Mouse (Mus musculus) bone marrow macrophage, adult 2 months (primary cell): Measurements from ENCODE around the gene 4930518I15Rik.

Experiments used
- CTCF ChIP-seq: IDR thresholded peaks from 2 replicates; pipeline ENCODE4 v1.5.1; 2012; ENCODE audit warnings: low read depth, mild to moderate bottlenecking, low read length, moderate library complexity
- POLR2A ChIP-seq: IDR thresholded peaks from 2 replicates; pipeline ENCODE4 v1.6.1; 2012; ENCODE audit warnings: mild to moderate bottlenecking, low read depth, low read length, borderline replicate concordance

DNA sequence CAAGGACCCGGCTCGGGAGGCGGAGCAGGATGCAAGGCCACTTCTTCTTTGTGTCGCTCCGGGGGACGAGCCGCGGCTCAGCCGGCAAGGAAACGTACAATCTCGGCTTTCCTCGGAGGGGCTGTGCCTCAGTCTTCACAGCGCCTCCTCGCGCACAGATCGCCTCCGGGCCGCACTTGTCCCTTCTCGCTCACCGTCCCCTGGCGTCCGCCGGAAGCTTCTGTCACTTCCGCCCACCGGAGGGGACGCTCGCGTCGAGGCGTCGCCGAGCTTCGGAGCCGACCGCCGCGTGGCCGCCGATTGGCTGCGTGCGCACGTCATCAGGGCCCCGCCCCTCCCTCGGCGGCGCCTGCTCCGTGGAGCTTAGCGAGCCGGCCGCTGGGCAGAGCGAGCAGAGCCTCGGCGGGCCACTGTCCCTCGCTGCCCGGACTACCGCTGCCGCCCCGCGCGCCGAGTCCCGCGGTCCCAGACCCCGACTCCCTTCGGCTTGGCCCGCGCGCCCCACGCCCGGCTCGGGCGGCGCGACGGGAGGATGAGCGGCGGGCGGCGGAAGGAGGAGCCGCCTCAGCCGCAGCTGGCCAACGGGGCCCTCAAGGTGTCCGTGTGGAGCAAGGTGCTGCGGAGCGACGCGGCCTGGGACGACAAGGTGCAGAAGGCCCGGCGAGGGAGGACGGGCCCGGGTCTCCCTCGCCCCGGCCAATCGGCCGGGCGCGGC is 5.2 kb upstream of the 4930518I15Rik start, which contains the start of gene Rab5if:
- TF ChIP-seq POLR2A: no peak
- TF ChIP-seq CTCF: no peak
